ENCODE assay signal across 9 mouse cellular contexts in the genomic region with DNA sequence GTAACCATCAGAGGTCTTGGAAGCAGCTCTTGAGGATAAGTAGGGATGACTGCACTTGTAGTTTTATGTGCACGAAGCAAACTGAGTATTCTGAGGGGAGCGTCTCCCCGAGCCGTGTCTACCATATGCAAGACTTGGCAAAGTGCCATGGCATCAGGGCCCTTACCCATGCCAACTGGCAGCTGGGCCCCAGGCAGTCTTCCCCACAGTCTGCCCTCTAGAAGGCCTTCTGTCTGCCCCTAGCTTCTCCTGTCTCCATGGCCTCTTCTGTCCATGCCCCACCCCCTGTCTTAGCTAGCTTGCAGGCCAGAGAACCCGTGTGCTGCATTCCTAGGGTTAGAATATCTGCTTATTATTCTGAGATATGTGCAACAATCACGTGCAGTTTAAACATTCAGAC.
A peak's percentile ranks its signal among the peaks of the same experiment; 100 is the strongest.
DNase-seq lines count a peak whose midpoint lies in the region; ATAC-seq lines count a peak whose summit lies in the region.
"Had no signal": no experiment of that assay in that cellular context is flagged by ENCODE, and none has a peak within 500 bp of the region (broad histone marks: within the 10 kb centered on the region; RNA-seq: fewer than 3 reads in every experiment).

No protein-coding gene starts in this region.

- H3K4me3 ChIP-seq in hindbrain, embryonic 16.5 days (ENCODE audit: low read length), result no peak overlapping the region

- no peaks in the 10 kb centered on the region for H3K27me3 ChIP-seq in hindbrain, embryonic 16.5 days (replicated peaks; ENCODE audit: control insufficient read depth, insufficient read depth, low read length)

- DNase-seq in adrenal gland, postnatal 14 days, result peak; percentile 18
- DNase-seq in adrenal gland, postnatal 25 days, result no peak
- DNase-seq in layer of hippocampus, postnatal 14 days (ENCODE audit: low spot score in 2 of 2), result peak; percentile 36 to 51
- DNase-seq in layer of hippocampus, postnatal 25 days (ENCODE audit: extremely low spot score in 1 of 2, low spot score in 1 of 2), result no peak
- peak; percentile 58 to 79 for DNase-seq in cerebellum, postnatal 25 days
- no peak for DNase-seq in embryo, embryonic 10.5 days (ENCODE audit: low spot score)
- no peak for DNase-seq in adrenal gland, postnatal 4 days (ENCODE audit: low spot score in 2 of 2)
- DNase-seq: kidney, adult 2 months had no signal

- H3K4me1 ChIP-seq in hindbrain, embryonic 16.5 days (ENCODE audit: control insufficient read depth, insufficient read depth, low read depth, low read length), result peaks cover 15% of the 10 kb centered on the region

- H3K9ac ChIP-seq in hindbrain, embryonic 16.5 days (ENCODE audit: low read depth, low read length), result no peak overlapping the region

- peak; percentile 86 for ATAC-seq in hindbrain, embryonic 16.5 days

- WGBS in hindbrain, embryonic 16.5 days, result 20% methylated on average over 6 of the region's 6 CpGs

- no peak overlapping the region for H3K4me2 ChIP-seq in hindbrain, embryonic 16.5 days (ENCODE audit: low read length)

- no peak overlapping the region for H3K27ac ChIP-seq in hindbrain, embryonic 16.5 days (ENCODE audit: low read depth, low read length)

- H3K36me3 ChIP-seq in hindbrain, embryonic 16.5 days (ENCODE audit: control insufficient read depth, insufficient read depth, low read length), result no peaks in the 10 kb centered on the region

- H3K9me3 ChIP-seq in hindbrain, embryonic 16.5 days (ENCODE audit: control insufficient read depth, low read length), result no peaks in the 10 kb centered on the region

Comparison
In these comparisons a context has a peak if more than half of its experiments do, and no peak if none do; other contexts are left out.
1. DNase-seq: peak in adrenal gland, postnatal 14 days (single experiment), layer of hippocampus, postnatal 14 days (2 of 2) and cerebellum, postnatal 25 days (2 of 2); none in adrenal gland, postnatal 25 days (single experiment), layer of hippocampus, postnatal 25 days (0 of 2), embryo, embryonic 10.5 days (single experiment) and adrenal gland, postnatal 4 days (0 of 2).